Comparison of ENCODE assay signal across 8 mouse cellular contexts in genomic region chr12:58947231-58947630, GRCm38 (mm10).
DNase-seq lines count a peak whose midpoint lies in the region; ATAC-seq lines count a peak whose summit lies in the region.

No protein-coding gene starts in this region.

- H3K4me3 ChIP-seq in midbrain, embryonic 10.5 days: no peak overlapping the region
- no peak overlapping the region for H3K4me3 ChIP-seq in midbrain, embryonic 15.5 days
- H3K4me3 ChIP-seq in heart, embryonic 14.5 days (ENCODE audit: control insufficient read depth in 1 of 2, insufficient read depth in 1 of 2, low read depth in 1 of 2, low read length in 2 of 2): no peak overlapping the region

- H3K9me3 ChIP-seq in midbrain, embryonic 10.5 days (replicated peaks): no peaks in the 10 kb centered on the region
- H3K9me3 ChIP-seq in midbrain, embryonic 15.5 days: no peaks in the 10 kb centered on the region
- H3K9me3 ChIP-seq in heart, embryonic 14.5 days (ENCODE audit: control insufficient read depth, low read length): no peaks in the 10 kb centered on the region

- 31% methylated on average over 4 of the region's 4 CpGs for WGBS in midbrain, embryonic 10.5 days
- 24% methylated on average over 4 of the region's 4 CpGs for WGBS in midbrain, embryonic 15.5 days
- WGBS in heart, embryonic 14.5 days: 15% methylated on average over 4 of the region's 4 CpGs

- ATAC-seq in midbrain, embryonic 15.5 days (replicated peaks): no peak
- no peak for ATAC-seq in heart, embryonic 14.5 days (ENCODE audit: insufficient number of reproducible peaks, insufficient read depth, low FRiP score, low read depth)

- H3K27ac ChIP-seq in midbrain, embryonic 10.5 days (replicated peaks): no peak overlapping the region
- no peak overlapping the region for H3K27ac ChIP-seq in midbrain, embryonic 15.5 days
- peak overlapping the region; percentile 79 to 80 for H3K27ac ChIP-seq in heart, embryonic 14.5 days (replicated peaks in 1 of 2; ENCODE audit: control insufficient read depth in 1 of 2, insufficient read depth in 1 of 2, low read depth in 2 of 2, low read length in 2 of 2)

- H3K27me3 ChIP-seq in midbrain, embryonic 10.5 days (ENCODE audit: low read depth, poor library complexity, severe bottlenecking): no peaks in the 10 kb centered on the region
- H3K27me3 ChIP-seq in midbrain, embryonic 15.5 days (replicated peaks): no peaks in the 10 kb centered on the region
- H3K27me3 ChIP-seq in heart, embryonic 14.5 days (ENCODE audit: control insufficient read depth, insufficient read depth, low read length): no peaks in the 10 kb centered on the region

- H3K4me2 ChIP-seq in midbrain, embryonic 15.5 days: no peak overlapping the region
- peak overlapping the region; percentile 25; the same call in 1 of the 2 replicates for H3K4me2 ChIP-seq in heart, embryonic 14.5 days (ENCODE audit: low read length)

- no peak overlapping the region for H3K9ac ChIP-seq in midbrain, embryonic 15.5 days
- no peak overlapping the region for H3K9ac ChIP-seq in heart, embryonic 14.5 days (ENCODE audit: low read length)

- peak; percentile 45 for DNase-seq in midbrain, embryonic 10.5 days (ENCODE audit: low spot score)
- DNase-seq in ZHBTc4 (ENCODE audit: low read depth, low spot score): peak; percentile 64
- DNase-seq in embryo, embryonic 10.5 days (ENCODE audit: low spot score): peak; percentile 72
- DNase-seq in left cerebral cortex, adult 11 months (ENCODE audit: low spot score): peak; percentile 58
- peak; percentile 4 to 28 for DNase-seq in natural killer cell, adult 2 months (ENCODE audit: low spot score in 2 of 2)
- DNase-seq in thymus, postnatal 14 days: peak; percentile 47

- H3K36me3 ChIP-seq in midbrain, embryonic 10.5 days: no peaks in the 10 kb centered on the region
- no peaks in the 10 kb centered on the region for H3K36me3 ChIP-seq in midbrain, embryonic 15.5 days (replicated peaks)
- no peaks in the 10 kb centered on the region for H3K36me3 ChIP-seq in heart, embryonic 14.5 days (ENCODE audit: control insufficient read depth, insufficient read depth, low read length)

- no peaks in the 10 kb centered on the region for H3K4me1 ChIP-seq in midbrain, embryonic 10.5 days
- no peaks in the 10 kb centered on the region for H3K4me1 ChIP-seq in midbrain, embryonic 15.5 days
- peaks cover 2 to 3% of the 10 kb centered on the region in 2 experiments; a peak in 2 of 4 replicates for H3K4me1 ChIP-seq in heart, embryonic 14.5 days (ENCODE audit: control insufficient read depth in 2 of 2, insufficient read depth in 2 of 2, low read length in 2 of 2)

Comparison
In these comparisons a context has a peak if more than half of its experiments do, and no peak if none do; other contexts are left out.
1. DNase-seq: peak in every context shown above with its lines; median percentile 72 in embryo, embryonic 10.5 days; 64 in ZHBTc4; 58 in left cerebral cortex, adult 11 months; 47 in thymus, postnatal 14 days; 45 in midbrain, embryonic 10.5 days; 16 in natural killer cell, adult 2 months.
2. H3K27ac ChIP-seq: peak in heart, embryonic 14.5 days (2 of 2); none in midbrain, embryonic 10.5 days (single experiment) and midbrain, embryonic 15.5 days (single experiment).